Mouse (Mus musculus): ENCODE measurements around the gene Prkce. TPM values are rescaled to one million over a fixed set of nuclear protein-coding genes. Genes with fewer than 3 reads are reported as not detected.
A peak's percentile ranks its signal among the peaks of the same experiment; 100 is the strongest.

The Prkce gene
- total RNA-seq, 1 experiment = 1.7 TPM

DNA sequence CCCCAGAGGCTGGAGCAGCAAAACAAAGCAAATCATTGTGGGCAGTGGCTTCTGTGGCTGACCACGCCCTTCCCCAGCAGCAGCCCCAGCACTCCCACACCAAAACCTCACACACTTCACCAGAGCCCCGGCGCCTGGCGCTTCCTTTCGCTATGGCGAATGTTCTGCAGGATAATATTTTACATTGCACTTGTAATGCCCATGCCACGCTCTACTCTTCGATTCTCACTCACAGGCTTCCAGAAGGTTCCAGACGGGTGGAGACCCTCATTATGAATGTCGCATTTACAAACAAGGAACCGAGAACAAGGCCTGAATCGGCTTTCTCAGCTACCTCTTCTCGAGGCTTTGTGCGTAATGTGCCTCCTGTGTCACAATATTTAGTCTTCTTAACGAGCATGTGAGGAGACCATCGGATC lies 75.5 kb downstream of the Prkce start:
- no peak for DNase-seq (ENCODE audit: low read depth, low spot score)
- H3K9me3 ChIP-seq (ENCODE audit: control insufficient read depth, insufficient read depth, low read depth, low read length) = no peaks in the 10 kb centered on the region
- no peak overlapping the region for H3K9ac ChIP-seq (ENCODE audit: insufficient read depth, low read depth, low read length, poor library complexity, severe bottlenecking)
- no peaks in the 10 kb centered on the region; a peak in 1 of 4 replicates for H3K4me1 ChIP-seq (ENCODE audit: control insufficient read depth in 2 of 2, insufficient read depth in 2 of 2, low read length in 2 of 2, poor library complexity in 1 of 2)
- TF ChIP-seq CHD2 (IDR thresholded peaks at IDR 0.05; ENCODE audit: low read depth, low read length) (no peak), ZNF384 (IDR thresholded peaks at IDR 0.05; ENCODE audit: low read depth, low read length) (no peak), ZC3H11A (IDR thresholded peaks at IDR 0.05; ENCODE audit: borderline replicate concordance, low read depth, low read length) (no peak), HCFC1 (IDR thresholded peaks at IDR 0.05; ENCODE audit: borderline replicate concordance, insufficient read depth, low read length) (no peak), MAFK (IDR thresholded peaks at IDR 0.05; ENCODE audit: insufficient read depth, low read depth, low read length) (no peak)
- peak overlapping the region in 1 of 2 experiments; percentile 13; a peak in 1 of 4 replicates for H3K4me3 ChIP-seq (ENCODE audit: insufficient read depth in 1 of 2, low read depth in 1 of 2, low read length in 2 of 2, poor library complexity in 1 of 2, severe bottlenecking in 1 of 2)
- in situ Hi-C loops (cut with MboI; ENCODE audit: low sequenced_read_pairs in 2 of 2, unreplicated experiment in 2 of 2) = no loop called here
- no peaks in the 10 kb centered on the region for H3K36me3 ChIP-seq (ENCODE audit: control insufficient read depth, insufficient read depth, low read length, poor library complexity, severe bottlenecking)
- H3K27ac ChIP-seq (ENCODE audit: insufficient read depth, low read depth, low read length, poor library complexity, severe bottlenecking) = no peak overlapping the region

DNA sequence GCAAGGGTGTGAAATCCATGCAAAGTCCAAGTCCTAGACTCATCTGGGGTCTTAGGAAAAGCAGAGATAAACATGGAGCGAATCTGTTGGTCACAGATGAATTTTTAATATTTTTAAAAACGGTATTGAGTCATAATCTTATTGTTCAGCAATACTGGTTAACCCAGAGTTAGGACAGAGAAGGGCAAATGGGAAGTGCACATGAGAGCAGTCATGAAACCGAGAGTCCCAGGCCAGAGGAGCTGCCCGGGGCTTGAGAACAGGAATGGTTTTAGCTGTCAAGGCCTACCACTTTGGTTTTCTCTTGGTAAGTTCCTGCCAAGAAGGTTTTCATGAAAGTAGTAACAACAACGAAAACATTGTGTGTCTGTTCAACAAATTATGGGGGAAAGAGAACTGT lies 76.8 kb downstream of the Prkce start:
- TF ChIP-seq HCFC1 (IDR thresholded peaks at IDR 0.05; ENCODE audit: borderline replicate concordance, insufficient read depth, low read length) = no peak
- TF ChIP-seq CHD2 (IDR thresholded peaks at IDR 0.05; ENCODE audit: low read depth, low read length) = no peak
- TF ChIP-seq ZNF384 (IDR thresholded peaks at IDR 0.05; ENCODE audit: low read depth, low read length) = no peak
- no peak for TF ChIP-seq MAFK (IDR thresholded peaks at IDR 0.05; ENCODE audit: insufficient read depth, low read depth, low read length)
- no peak for TF ChIP-seq ZC3H11A (IDR thresholded peaks at IDR 0.05; ENCODE audit: borderline replicate concordance, low read depth, low read length)
- H3K9me3 ChIP-seq (ENCODE audit: control insufficient read depth, insufficient read depth, low read depth, low read length) = no peaks in the 10 kb centered on the region
- no peak overlapping the region for H3K27ac ChIP-seq (ENCODE audit: insufficient read depth, low read depth, low read length, poor library complexity, severe bottlenecking)
- H3K4me1 ChIP-seq (ENCODE audit: control insufficient read depth in 2 of 2, insufficient read depth in 2 of 2, low read length in 2 of 2, poor library complexity in 1 of 2) = no peaks in the 10 kb centered on the region; a peak in 1 of 4 replicates
- DNase-seq (ENCODE audit: low read depth, low spot score) = no peak
- in situ Hi-C loops (cut with MboI; ENCODE audit: low sequenced_read_pairs in 2 of 2, unreplicated experiment in 2 of 2) = no loop called here
- no peak overlapping the region for H3K4me3 ChIP-seq (ENCODE audit: insufficient read depth in 1 of 2, low read depth in 1 of 2, low read length in 2 of 2, poor library complexity in 1 of 2, severe bottlenecking in 1 of 2)
- H3K9ac ChIP-seq (ENCODE audit: insufficient read depth, low read depth, low read length, poor library complexity, severe bottlenecking) = no peak overlapping the region
- H3K36me3 ChIP-seq (ENCODE audit: control insufficient read depth, insufficient read depth, low read length, poor library complexity, severe bottlenecking) = no peaks in the 10 kb centered on the region

GRCm38 (mm10) chr17:86248832-86249231 lies 81.2 kb downstream of the Prkce start:
- Histone ChIP-seq H3K9ac (ENCODE audit: insufficient read depth, low read depth, low read length, poor library complexity, severe bottlenecking) (no peak overlapping the region), H3K4me3 (ENCODE audit: insufficient read depth in 1 of 2, low read depth in 1 of 2, low read length in 2 of 2, poor library complexity in 1 of 2, severe bottlenecking in 1 of 2) (no peak overlapping the region), H3K27ac (ENCODE audit: insufficient read depth, low read depth, low read length, poor library complexity, severe bottlenecking) (no peak overlapping the region), H3K36me3 (ENCODE audit: control insufficient read depth, insufficient read depth, low read length, poor library complexity, severe bottlenecking) (no peaks in the 10 kb centered on the region), H3K4me1 (ENCODE audit: control insufficient read depth in 2 of 2, insufficient read depth in 2 of 2, low read length in 2 of 2, poor library complexity in 1 of 2) (no peaks in the 10 kb centered on the region), H3K9me3 (ENCODE audit: control insufficient read depth, insufficient read depth, low read depth, low read length) (no peaks in the 10 kb centered on the region)
- no peak for TF ChIP-seq HCFC1 (IDR thresholded peaks at IDR 0.05; ENCODE audit: borderline replicate concordance, insufficient read depth, low read length)
- TF ChIP-seq MAFK (IDR thresholded peaks at IDR 0.05; ENCODE audit: insufficient read depth, low read depth, low read length) = no peak
- TF ChIP-seq ZNF384 (IDR thresholded peaks at IDR 0.05; ENCODE audit: low read depth, low read length) = no peak
- no peak for TF ChIP-seq CHD2 (IDR thresholded peaks at IDR 0.05; ENCODE audit: low read depth, low read length)
- no peak for TF ChIP-seq ZC3H11A (IDR thresholded peaks at IDR 0.05; ENCODE audit: borderline replicate concordance, low read depth, low read length)
- no peak for DNase-seq (ENCODE audit: low read depth, low spot score)
- in situ Hi-C loops (cut with MboI; ENCODE audit: low sequenced_read_pairs in 2 of 2, unreplicated experiment in 2 of 2) = no loop called here

GRCm38 (mm10) chr17:86249499-86250405 lies 82.2 kb downstream of the Prkce start:
- no peak overlapping the region for H3K9ac ChIP-seq (ENCODE audit: insufficient read depth, low read depth, low read length, poor library complexity, severe bottlenecking)
- H3K4me1 ChIP-seq (ENCODE audit: control insufficient read depth in 2 of 2, insufficient read depth in 2 of 2, low read length in 2 of 2, poor library complexity in 1 of 2) = no peaks in the 10 kb centered on the region
- DNase-seq (ENCODE audit: low read depth, low spot score) = no peak
- in situ Hi-C loops (cut with MboI; ENCODE audit: low sequenced_read_pairs in 2 of 2, unreplicated experiment in 2 of 2) = no loop called here
- H3K4me3 ChIP-seq (ENCODE audit: insufficient read depth in 1 of 2, low read depth in 1 of 2, low read length in 2 of 2, poor library complexity in 1 of 2, severe bottlenecking in 1 of 2) = no peak overlapping the region
- no peak overlapping the region for H3K27ac ChIP-seq (ENCODE audit: insufficient read depth, low read depth, low read length, poor library complexity, severe bottlenecking)
- H3K36me3 ChIP-seq (ENCODE audit: control insufficient read depth, insufficient read depth, low read length, poor library complexity, severe bottlenecking) = no peaks in the 10 kb centered on the region
- no peak for TF ChIP-seq ZC3H11A (IDR thresholded peaks at IDR 0.05; ENCODE audit: borderline replicate concordance, low read depth, low read length)
- no peak for TF ChIP-seq HCFC1 (IDR thresholded peaks at IDR 0.05; ENCODE audit: borderline replicate concordance, insufficient read depth, low read length)
- no peaks in the 10 kb centered on the region for H3K9me3 ChIP-seq (ENCODE audit: control insufficient read depth, insufficient read depth, low read depth, low read length)
